Mouse (Mus musculus) intestine, embryonic 14.5 days (tissue): ENCODE measurements around the gene E2f4. TPM values are rescaled to one million over a fixed set of nuclear protein-coding genes. Genes with fewer than 3 reads are reported as not detected.

ENCODE experiments used
- ATAC-seq: fragments of 200-750 bp; cut with Nextera tagmentation; replicated peaks from 2 replicates; pipeline ENCODE4 v1.8.0; 2017; ENCODE audit warnings: low read depth, moderate number of reproducible peaks, moderate TSS enrichment, moderate library complexity; ENCODE audit not compliant: low FRiP score, low TSS enrichment
- DNase-seq: peaks from one replicate; pipeline ENCODE4 v3.0.0-alpha.2; 2018; ENCODE audit warnings: low spot score
- H3K27ac ChIP-seq: fragments of 300-500 bp; sonication (generic); 2 replicates; pipeline ENCODE4 v1.5.1; 2014; ENCODE audit warnings: low read depth, mild to moderate bottlenecking, control low read depth
- H3K27me3 ChIP-seq: fragments of 300-500 bp; sonication (generic); replicated peaks from 2 replicates; pipeline ENCODE4 v1.6.1; 2014; ENCODE audit warnings: low read length, control low read depth; ENCODE audit not compliant: control insufficient read depth, insufficient read depth
- H3K36me3 ChIP-seq: fragments of 300-500 bp; sonication (generic); 2 replicates; pipeline ENCODE4 v1.6.1; 2014; ENCODE audit warnings: low read length, control low read depth; ENCODE audit not compliant: control insufficient read depth, insufficient read depth
- H3K4me1 ChIP-seq: fragments of 300-500 bp; sonication (generic); replicated peaks from 2 replicates; pipeline ENCODE4 v1.6.1; 2014; ENCODE audit warnings: low read length, control low read depth, mixed read lengths; ENCODE audit not compliant: control insufficient read depth, insufficient read depth
- H3K4me2 ChIP-seq: fragments of 300-500 bp; sonication (generic); 2 replicates; pipeline ENCODE4 v1.6.1; 2014; ENCODE audit warnings: low read length
- H3K4me3 ChIP-seq: fragments of 300-500 bp; sonication (generic); 2 replicates; pipeline ENCODE4 v1.5.1; 2014; ENCODE audit warnings: low read depth, low read length, control low read depth, mixed read lengths
- H3K9ac ChIP-seq: fragments of 300-500 bp; sonication (generic); 2 replicates; pipeline ENCODE4 v1.6.1; 2014; ENCODE audit warnings: mild to moderate bottlenecking, low read length
- H3K9me3 ChIP-seq: fragments of 300-500 bp; sonication (generic); 2 replicates; pipeline ENCODE4 v1.6.1; 2016; ENCODE audit warnings: low read length, control low read depth; ENCODE audit not compliant: control insufficient read depth
- WGBS: fragments of 180-500 bp; shearing (Covaris S2); extraction: QIAGEN DNeasy Blood & Tissue Kit; methylation state at CpG from one replicate; pipeline ENCODE4 v1.1.7; 2014; 5-methylcytosine and 5-hydroxymethylcytosine counted together
- microRNA counts: library from miRNA; unstranded; fragments of <30 nt; microRNA quantifications from one replicate; lab custom pipeline; 2016
- microRNA-seq: library from miRNA; unstranded; fragments of <30 nt; microRNA quantifications from one replicate; pipeline ENCODE4, GENCODE M21; 2016
- polyA plus RNA-seq: library from polyadenylated mRNA; unstranded; fragments of >200 nt; fragmentation: Nextera tagmentation; extraction: Ambion mirVana; gene quantifications from 2 replicates; pipeline ENCODE4 v1.2.1, GENCODE M21; 2014

The E2f4 gene
- polyA plus RNA-seq, 1 experiment from 2014 or later, result 114 TPM

DNA sequence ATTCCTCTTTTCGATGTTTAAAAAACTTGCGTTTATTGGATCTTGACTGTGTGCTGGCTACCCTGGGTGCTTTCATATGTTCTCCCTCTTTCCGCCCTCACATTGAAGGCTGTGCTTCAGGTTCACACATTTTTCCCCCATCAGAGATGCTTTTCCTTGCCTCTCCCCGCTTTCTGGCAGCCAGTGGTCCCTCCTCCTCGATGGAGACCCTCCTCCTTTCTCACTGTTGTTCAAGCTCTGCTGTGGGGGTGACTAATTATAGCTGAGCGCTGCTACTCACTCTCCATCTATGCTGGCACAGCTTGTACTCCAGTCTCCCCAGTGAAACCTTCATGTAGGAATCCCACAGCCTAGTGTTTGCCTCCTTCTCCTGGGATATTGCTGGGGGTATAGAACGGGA lies 52.7 kb downstream of the E2f4 start:
- no peak for ATAC-seq

DNA sequence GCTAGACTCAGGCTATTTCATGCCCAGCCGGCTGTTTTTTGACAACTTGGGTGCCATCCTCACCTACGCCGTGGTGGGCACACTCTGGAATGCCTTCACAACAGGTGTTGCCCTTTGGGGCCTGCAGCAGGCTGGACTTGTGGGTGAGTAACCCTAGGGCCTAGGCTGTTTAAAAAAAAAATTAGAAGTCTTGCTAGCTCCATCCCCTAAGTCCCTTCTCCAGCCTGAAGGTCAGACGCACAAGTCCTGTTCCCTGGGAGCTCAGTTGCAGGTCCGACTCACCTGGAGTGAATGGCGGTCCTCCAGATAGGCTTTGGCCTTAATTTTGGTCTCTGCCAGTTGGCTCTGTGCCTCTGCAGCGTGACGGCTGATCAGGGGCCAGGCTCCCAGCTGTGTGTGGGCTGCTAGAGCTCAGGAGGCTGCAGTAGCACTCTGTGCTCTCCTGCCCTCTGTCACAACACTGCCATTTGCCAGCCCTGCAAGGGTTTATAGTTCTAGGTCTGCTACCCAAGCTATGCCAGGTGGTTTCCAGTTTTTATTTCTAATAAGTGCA lies 56.2 kb downstream of the E2f4 start:
- 0 out of 2 replicates have a peak, but pooled peaks cover 4% of the 10 kb centered on the region for H3K27me3 ChIP-seq
- H3K9ac ChIP-seq, result no peak overlapping the region
- no peak overlapping the region for H3K4me3 ChIP-seq
- no peak overlapping the region for H3K27ac ChIP-seq
- DNase-seq, result no peak
- H3K9me3 ChIP-seq, result no peaks in the 10 kb centered on the region
- no peaks in the 10 kb centered on the region for H3K4me1 ChIP-seq
- no peaks in the 10 kb centered on the region for H3K36me3 ChIP-seq
- no peak overlapping the region for H3K4me2 ChIP-seq
- no peak for ATAC-seq
- 87% methylated on average over 8 of the region's 8 CpGs for WGBS

More for the DNA sequence above, 52.7 kb downstream of the E2f4 start:
- Histone ChIP-seq H3K27me3 (0 out of 2 replicates have a peak, but pooled peaks cover 4% of the 10 kb centered on the region), H3K4me3 (no peak overlapping the region), H3K4me1 (peaks cover 20% of the 10 kb centered on the region), H3K4me2 (peak overlapping the region; percentile 77), H3K36me3 (no peaks in the 10 kb centered on the region), H3K9me3 (no peaks in the 10 kb centered on the region), H3K27ac (no peak overlapping the region), H3K9ac (no peak overlapping the region)
- DNase-seq, result no peak
- WGBS, result 43% methylated on average over 7 of the region's 7 CpGs

DNA sequence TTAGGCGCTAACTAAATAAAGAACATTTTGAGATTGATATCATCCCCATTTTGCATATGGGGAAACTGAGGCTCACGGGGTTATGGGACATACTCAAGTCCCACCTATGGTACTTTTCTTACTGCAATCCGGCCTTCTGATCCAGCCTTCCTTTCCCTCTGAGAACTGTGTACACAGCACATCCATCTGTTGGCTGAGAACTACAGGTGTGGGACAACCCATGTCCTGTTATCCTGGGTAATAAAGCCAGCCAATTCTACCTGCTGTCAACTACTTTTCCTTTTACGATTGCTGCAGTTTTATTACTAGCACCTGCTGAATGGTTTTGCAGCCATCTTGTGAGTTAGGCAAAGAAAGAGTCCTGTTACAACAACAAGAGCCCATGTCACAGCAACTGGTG lies 57.1 kb downstream of the E2f4 start:
- H3K27me3 ChIP-seq, result 0 out of 2 replicates have a peak, but pooled peaks cover 4% of the 10 kb centered on the region
- ATAC-seq, result no peak
- 90% methylated on average over 4 of the region's 4 CpGs for WGBS

More for the DNA sequence above, 57.1 kb downstream of the E2f4 start:
- H3K36me3 ChIP-seq, result no peaks in the 10 kb centered on the region
- H3K27ac ChIP-seq, result no peak overlapping the region
- no peak overlapping the region for H3K4me2 ChIP-seq
- no peak overlapping the region for H3K9ac ChIP-seq
- H3K4me3 ChIP-seq, result no peak overlapping the region
- no peaks in the 10 kb centered on the region for H3K4me1 ChIP-seq
- DNase-seq, result no peak
- H3K9me3 ChIP-seq, result no peaks in the 10 kb centered on the region

MicroRNAs within 50 kb of the gene (microRNA counts, 519-probe panel; counts per million panel counts)
- microRNA mmu-miR-328 (lab: Ali Mortazavi, UCI), result 2,954 counts per million, percentile 33 among the panel's probes with 10 or more counts

Small RNA genes lying within 50 kb of the gene (microRNA-seq; reads per million reads assigned to microRNA genes)
- not detected for gene Gm27320
- gene Mir328, result 258 reads per million, percentile 67 among the genes with 10 or more reads in this experiment

Other genes starting within 250 kb of the E2f4 start
- gene Ces3a, start 249.1 kb upstream of the E2f4 start, polyA plus RNA-seq, result not detected in 2 replicates
- not detected in 2 replicates for gene Ces3b, start 213.9 kb upstream of the E2f4 start, polyA plus RNA-seq
- not detected in 2 replicates for gene Ces4a, start 165.9 kb upstream of the E2f4 start, polyA plus RNA-seq
- 52.5 and 62.8 TPM in 2 replicates for gene Cbfb, start 127.0 kb upstream of the E2f4 start, polyA plus RNA-seq
- gene D230025D16Rik, start 72.5 kb upstream of the E2f4 start, polyA plus RNA-seq, result 29.5 and 29.8 TPM in 2 replicates
- 19.1 and 20.3 TPM in 2 replicates for gene B3gnt9, start 42.5 kb upstream of the E2f4 start, polyA plus RNA-seq
- gene Tradd, start 33.1 kb upstream of the E2f4 start, polyA plus RNA-seq, result 26.2 and 26.8 TPM in 2 replicates
- gene Fbxl8, start 33.0 kb upstream of the E2f4 start, polyA plus RNA-seq, result 4.5 and 4.9 TPM in 2 replicates
- gene Hsf4, start 27.9 kb upstream of the E2f4 start, polyA plus RNA-seq, result 0.35 TPM in 1 of 2 replicates, not detected in the other
- gene Nol3, start 21.5 kb upstream of the E2f4 start, polyA plus RNA-seq, result 1.3 and 1.4 TPM in 2 replicates
- gene 4931428F04Rik, start 7.8 kb upstream of the E2f4 start, polyA plus RNA-seq, result 9.1 and 11.7 TPM in 2 replicates
- gene Exoc3l, start 1.6 kb upstream of the E2f4 start, polyA plus RNA-seq, result 9.8 and 10.1 TPM in 2 replicates
- 16.8 and 17.7 TPM in 2 replicates for gene Elmo3, start 7.9 kb downstream of the E2f4 start, polyA plus RNA-seq
- 1.9 and 2.3 TPM in 2 replicates for gene Lrrc29, start 28.6 kb downstream of the E2f4 start, polyA plus RNA-seq
- gene Tmem208, start 28.7 kb downstream of the E2f4 start, polyA plus RNA-seq, result 136 and 138 TPM in 2 replicates
- 3.2 and 3.5 TPM in 2 replicates for gene Fhod1, start 50.3 kb downstream of the E2f4 start, polyA plus RNA-seq
- gene Slc9a5, start 51.2 kb downstream of the E2f4 start, polyA plus RNA-seq, result 1.5 and 2.3 TPM in 2 replicates
- gene Plekhg4, start 75.6 kb downstream of the E2f4 start, polyA plus RNA-seq, result 0.19 and 0.27 TPM in 2 replicates
- 0.11 TPM in 1 of 2 replicates, not detected in the other for gene Kctd19, start 115.8 kb downstream of the E2f4 start, polyA plus RNA-seq
- gene Lrrc36, start 115.9 kb downstream of the E2f4 start, polyA plus RNA-seq, result 0.11 and 0.16 TPM in 2 replicates
- 36.2 and 39.8 TPM in 2 replicates for gene Tppp3, start 173.9 kb downstream of the E2f4 start, polyA plus RNA-seq
- 25.0 and 25.2 TPM in 2 replicates for gene Zdhhc1, start 199.2 kb downstream of the E2f4 start, polyA plus RNA-seq
- 3.1 and 3.8 TPM in 2 replicates for gene Hsd11b2, start 221.1 kb downstream of the E2f4 start, polyA plus RNA-seq